Mouse (Mus musculus): Measurements from ENCODE around the gene Armh3.

Armh3 gene

GRCm38 (mm10) chr19:45783933-45784576 is 214.2 kb downstream of the Armh3 start:
- DNase-seq, result no peak

GRCm38 (mm10) chr19:45783181-45783932 is 214.9 kb downstream of the Armh3 start, which contains the start of gene Mgea5:
Gene Mgea5 (minus strand): TSS chr19:45783837.
- DNase-seq, result peak; percentile 98 to 99

GRCm38 (mm10) chr19:45782315-45783001 is 215.8 kb downstream of the Armh3 start:
- peak; percentile 93 for DNase-seq

- DNase-seq, result no peak
Observed at GRCm38 (mm10) chr19:45781676-45782075, 216.6 kb downstream of the Armh3 start.

GRCm38 (mm10) chr19:45780350-45780915 is 217.9 kb downstream of the Armh3 start:
- no peak for DNase-seq

- DNase-seq, result no peak
Observed at GRCm38 (mm10) chr19:45775486-45775885, 222.8 kb downstream of the Armh3 start.

GRCm38 (mm10) chr19:45771501-45771900 is 226.8 kb downstream of the Armh3 start:
- DNase-seq, result no peak
